Mouse (Mus musculus) retina, postnatal 7 days (tissue): ENCODE data around the gene Tmem88.

ENCODE experiments used
- DNase-seq: peaks from one replicate; pipeline ENCODE4 v3.0.0-alpha.2; 2012; ENCODE audit warnings: low read depth, low spot score

Gene Tmem88

GRCm38 (mm10) chr11:69382478-69383105 is 15.4 kb downstream of the Tmem88 start:
- DNase-seq = no peak

- no peak for DNase-seq
Measured at GRCm38 (mm10) chr11:69381356-69381755, 16.7 kb downstream of the Tmem88 start.

GRCm38 (mm10) chr11:69379600-69379999 is 18.4 kb downstream of the Tmem88 start:
- DNase-seq = no peak

- DNase-seq = no peak
Measured at GRCm38 (mm10) chr11:69377766-69378165, 20.3 kb downstream of the Tmem88 start.

- DNase-seq = no peak
Measured at GRCm38 (mm10) chr11:69375646-69376045, 22.4 kb downstream of the Tmem88 start.

GRCm38 (mm10) chr11:69373223-69373965 is 24.6 kb downstream of the Tmem88 start:
- no peak for DNase-seq

- DNase-seq = no peak
Measured at GRCm38 (mm10) chr11:69372780-69373170, 25.3 kb downstream of the Tmem88 start.

- DNase-seq = no peak
Measured at GRCm38 (mm10) chr11:69372056-69372779, 25.8 kb downstream of the Tmem88 start.

- DNase-seq = no peak
Measured at GRCm38 (mm10) chr11:69371601-69372000, 26.4 kb downstream of the Tmem88 start.

- no peak for DNase-seq
Measured at GRCm38 (mm10) chr11:69370817-69371215, 27.2 kb downstream of the Tmem88 start.

- DNase-seq = no peak
Measured at GRCm38 (mm10) chr11:69369990-69370816, 27.8 kb downstream of the Tmem88 start.

- DNase-seq = no peak
Measured at GRCm38 (mm10) chr11:69369215-69369989, 28.6 kb downstream of the Tmem88 start, which contains the start of gene Chd3. Chd3 (minus strand) TSS chr11:69369406.

- DNase-seq = peak; percentile 49
Measured at GRCm38 (mm10) chr11:69368356-69369214, 29.4 kb downstream of the Tmem88 start.

GRCm38 (mm10) chr11:69367616-69368355 is 30.2 kb downstream of the Tmem88 start:
- no peak for DNase-seq

- no peak for DNase-seq
Measured at GRCm38 (mm10) chr11:69366855-69367615, 31.0 kb downstream of the Tmem88 start.

- DNase-seq = peak; percentile 88
Measured at GRCm38 (mm10) chr11:69366157-69366854, 31.7 kb downstream of the Tmem88 start.

GRCm38 (mm10) chr11:69365722-69366121 is 32.3 kb downstream of the Tmem88 start:
- DNase-seq = no peak

- peak; percentile 87 for DNase-seq
Measured at GRCm38 (mm10) chr11:69364910-69365309, 33.1 kb downstream of the Tmem88 start.
